Mouse (Mus musculus) small intestine, adult 2 months (tissue): ENCODE measurements around the gene Sema4b. TPM values are rescaled to one million over a fixed set of nuclear protein-coding genes. Genes with fewer than 3 reads are reported as not detected.

Source experiments
- H3K27ac ChIP-seq: fragments of 200-500 bp; 2 replicates; pipeline ENCODE4 v1.5.1; 2012; ENCODE audit warnings: low read depth, low read length, control low read depth, inconsistent platforms; ENCODE audit not compliant: insufficient read depth
- H3K27me3 ChIP-seq: fragments of 200-500 bp; 2 replicates; pipeline ENCODE4 v1.6.1; 2012; ENCODE audit warnings: mild to moderate bottlenecking, moderate library complexity, low read length, inconsistent platforms; ENCODE audit not compliant: control insufficient read depth, insufficient read depth
- H3K36me3 ChIP-seq: fragments of 200-500 bp; 2 replicates; pipeline ENCODE4 v1.6.1; 2012; ENCODE audit warnings: mild to moderate bottlenecking, low read length, control low read depth, inconsistent platforms; ENCODE audit not compliant: control insufficient read depth, insufficient read depth
- H3K4me1 ChIP-seq: fragments of 200-500 bp; 2 replicates; pipeline ENCODE4 v1.6.1; 2012; ENCODE audit warnings: low read length, inconsistent platforms, mixed read lengths; ENCODE audit not compliant: control insufficient read depth, insufficient read depth, insufficient read length
- H3K4me3 ChIP-seq: fragments of 200-500 bp; 2 replicates; pipeline ENCODE4 v1.5.1; 2012; ENCODE audit warnings: low read depth, mild to moderate bottlenecking, control low read depth, inconsistent platforms, low read length, moderate library complexity
- CTCF ChIP-seq: fragments of 200-500 bp; IDR thresholded peaks from 2 replicates; pipeline ENCODE4 v1.5.1; 2012; ENCODE audit warnings: low read depth, mild to moderate bottlenecking, control low read depth, inconsistent platforms, low read length, moderate library complexity, mixed read lengths; ENCODE audit not compliant: insufficient replicate concordance, insufficient read length; ENCODE audit errors: extremely low read depth
- POLR2A ChIP-seq: fragments of 200-500 bp; IDR thresholded peaks from 2 replicates; pipeline ENCODE4 v1.6.1; 2012; ENCODE audit warnings: low read depth, mild to moderate bottlenecking, control low read depth, inconsistent platforms, low read length, moderate library complexity
- WGBS: fragments of 180-500 bp; shearing (Covaris S2); methylation state at CpG from one replicate; pipeline ENCODE4 v1.1.7; 2018; 5-methylcytosine and 5-hydroxymethylcytosine counted together
- polyA plus RNA-seq: library from polyadenylated mRNA; depleted of rRNA; stranded (reverse); fragments of >200 nt; gene quantifications from 2 replicates; pipeline ENCODE4 v1.2.3, GENCODE M21; 2012

Sema4b gene
- polyA plus RNA-seq, 1 experiment: 84.4 TPM

DNA sequence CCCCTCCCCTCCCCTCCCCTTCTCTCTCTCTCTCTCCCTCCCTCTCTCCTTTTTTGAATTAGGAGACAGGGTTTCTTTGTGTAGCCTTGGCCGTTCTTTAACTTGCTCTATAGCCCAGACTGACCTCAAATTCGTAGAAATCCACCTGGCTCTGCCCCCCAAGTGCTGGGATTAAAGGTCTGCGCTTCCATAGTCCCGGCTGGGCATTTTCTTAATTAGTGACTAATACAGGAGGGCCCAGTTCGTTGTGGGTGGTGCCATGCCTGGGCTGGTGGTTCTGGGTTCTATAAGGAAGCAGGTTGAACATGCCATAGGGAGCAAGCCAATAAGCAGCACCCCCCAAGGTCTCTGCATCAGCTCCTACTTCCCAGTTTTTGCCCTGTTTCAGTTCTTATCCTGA lies 2.7 kb upstream of the Sema4b start:
- peak overlapping the region; percentile 10; the same call in 1 of the 2 replicates for H3K27ac ChIP-seq
- no peak for TF ChIP-seq POLR2A
- TF ChIP-seq CTCF: no peak
- 40% methylated on average over 5 of the region's 5 CpGs for WGBS

DNA sequence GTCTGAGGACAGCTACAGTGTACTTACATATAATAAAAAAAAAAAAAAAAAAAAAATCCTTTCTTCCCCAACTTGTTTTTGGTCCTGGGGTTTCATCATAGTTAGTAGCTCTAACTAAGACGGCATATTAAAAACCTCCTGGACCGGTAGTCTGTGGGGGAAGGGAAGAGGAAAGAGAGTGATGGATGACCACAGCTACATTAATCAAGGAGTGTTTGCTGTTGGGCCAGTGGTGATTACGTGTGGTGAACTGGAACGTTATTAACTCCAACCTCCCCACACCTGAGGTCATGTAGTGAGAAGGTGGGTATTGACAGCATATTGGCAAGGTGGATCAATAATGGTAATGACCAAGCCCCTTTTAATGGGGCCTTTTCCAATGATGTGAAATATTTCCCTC lies 2.1 kb upstream of the Sema4b start:
- peak overlapping the region; percentile 91 for H3K27ac ChIP-seq
- TF ChIP-seq CTCF (no peak), POLR2A (no peak)
- WGBS: 33% methylated on average over 4 of the region's 4 CpGs
- peaks cover 30% of the 10 kb centered on the region; the same call in 1 of the 2 replicates for H3K4me1 ChIP-seq
- H3K4me3 ChIP-seq: no peak overlapping the region
- no peaks in the 10 kb centered on the region for H3K27me3 ChIP-seq
- H3K36me3 ChIP-seq: no peaks in the 10 kb centered on the region

More for the DNA sequence above, 2.7 kb upstream of the Sema4b start:
- H3K4me1 ChIP-seq: peaks cover 26% of the 10 kb centered on the region; the same call in 1 of the 2 replicates
- no peak overlapping the region for H3K4me3 ChIP-seq
- no peaks in the 10 kb centered on the region for H3K36me3 ChIP-seq
- no peaks in the 10 kb centered on the region for H3K27me3 ChIP-seq

DNA sequence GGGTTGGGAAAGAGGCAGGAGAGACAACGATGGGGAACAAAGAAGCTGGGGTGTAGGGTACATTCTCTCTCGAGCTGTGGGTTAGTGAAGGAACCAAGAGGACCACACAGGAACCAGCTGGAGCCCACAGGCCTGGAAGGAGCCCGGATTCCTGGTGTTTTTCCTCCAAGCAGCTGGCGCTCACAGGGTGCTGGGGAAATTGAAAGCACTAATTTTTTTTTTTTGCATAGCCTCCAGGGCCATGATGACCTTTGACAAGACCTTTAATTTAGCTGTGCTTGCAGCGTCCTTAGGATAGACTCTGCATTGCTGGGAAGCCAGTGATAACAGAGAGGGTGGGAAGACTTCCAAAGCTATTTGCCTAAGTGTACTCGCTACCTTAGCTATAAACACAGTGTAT lies 1.7 kb upstream of the Sema4b start:
- Histone ChIP-seq H3K27ac (peak overlapping the region; percentile 91), H3K4me3 (no peak overlapping the region), H3K36me3 (no peaks in the 10 kb centered on the region), H3K4me1 (peaks cover 30% of the 10 kb centered on the region; the same call in 1 of the 2 replicates), H3K27me3 (no peaks in the 10 kb centered on the region)
- TF ChIP-seq CTCF (no peak), POLR2A (no peak)
- WGBS: 14% methylated on average over 6 of the region's 6 CpGs

DNA sequence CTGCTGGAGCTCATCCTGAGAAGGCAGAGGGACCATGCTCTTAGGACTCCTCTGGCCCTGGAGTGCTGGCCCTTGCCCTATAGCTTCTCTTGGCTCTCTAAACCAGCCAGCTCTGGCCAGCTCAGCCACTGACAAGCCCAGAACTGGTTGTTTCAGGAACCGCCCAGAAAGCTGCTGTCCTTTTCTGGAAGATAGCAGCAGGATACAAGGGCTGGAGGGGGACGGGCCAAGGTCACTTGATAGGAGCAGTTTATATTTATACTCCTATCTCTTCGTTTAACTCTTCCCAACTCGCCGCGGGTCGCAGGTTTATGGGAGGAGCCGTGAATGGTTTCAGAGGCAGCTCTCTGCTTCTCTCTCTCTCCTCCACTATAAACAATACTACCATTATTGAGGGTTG lies 620 bp upstream of the Sema4b start:
- peak overlapping the region; percentile 100 for H3K27ac ChIP-seq
- peaks cover 31% of the 10 kb centered on the region for H3K4me1 ChIP-seq
- TF ChIP-seq CTCF (no peak), POLR2A (peak; percentile 59)
- H3K36me3 ChIP-seq: peaks cover 2% of the 10 kb centered on the region; the same call in 1 of the 2 replicates
- no peaks in the 10 kb centered on the region for H3K27me3 ChIP-seq
- H3K4me3 ChIP-seq: peak overlapping the region; percentile 84
- WGBS: 10% methylated on average over 8 of the region's 8 CpGs

GRCm38 (mm10) chr7:80187501-80187900 lies 860 bp downstream of the Sema4b start:
- TF ChIP-seq CTCF (no peak), POLR2A (no peak)
- H3K36me3 ChIP-seq: peaks cover 2% of the 10 kb centered on the region; the same call in 1 of the 2 replicates
- WGBS: 24% methylated on average over 12 of the region's 12 CpGs
- H3K27me3 ChIP-seq: no peaks in the 10 kb centered on the region
- peak overlapping the region; percentile 84 for H3K4me3 ChIP-seq
- H3K27ac ChIP-seq: peak overlapping the region; percentile 100
- H3K4me1 ChIP-seq: peaks cover 35% of the 10 kb centered on the region

DNA sequence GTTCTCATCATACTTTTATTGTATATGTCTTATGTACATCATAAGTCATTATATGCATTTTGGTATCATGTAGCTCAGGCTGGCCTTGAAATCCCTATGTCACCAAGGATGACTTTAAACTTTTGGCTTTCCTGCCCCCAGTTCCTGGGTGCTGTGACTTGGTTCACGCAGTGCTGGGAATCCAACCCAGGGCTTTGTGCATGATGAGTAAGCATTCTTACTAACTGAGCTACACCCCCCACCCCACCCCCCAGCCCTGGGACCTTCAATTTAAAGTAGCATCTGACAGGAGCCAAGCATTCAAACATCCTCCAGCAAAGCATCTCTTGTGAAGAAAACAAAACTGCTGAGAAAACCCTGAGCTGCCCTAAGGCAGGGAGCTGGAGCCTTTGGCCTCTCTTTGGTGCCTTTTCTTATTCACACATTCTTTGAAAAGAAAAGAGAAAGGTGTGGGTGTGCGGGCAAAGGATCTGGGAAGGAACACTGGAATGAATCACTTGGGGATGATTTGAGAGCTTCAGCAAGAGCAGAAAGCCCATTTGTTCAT lies 2.0 kb downstream of the Sema4b start:
- H3K27ac ChIP-seq: peak overlapping the region; percentile 70
- 73% methylated on average over 2 of the region's 2 CpGs for WGBS

GRCm38 (mm10) chr7:80189147-80189933 lies 2.7 kb downstream of the Sema4b start:
- Histone ChIP-seq H3K27ac (peak overlapping the region; percentile 70), H3K27me3 (no peaks in the 10 kb centered on the region), H3K36me3 (peaks cover 5% of the 10 kb centered on the region), H3K4me1 (peaks cover 40% of the 10 kb centered on the region), H3K4me3 (peak overlapping the region; percentile 42)
- TF ChIP-seq CTCF (no peak), POLR2A (no peak)
- 30% methylated on average over 11 of the region's 11 CpGs for WGBS

More for the DNA sequence above, 2.0 kb downstream of the Sema4b start:
- Histone ChIP-seq H3K4me1 (peaks cover 39% of the 10 kb centered on the region), H3K27me3 (no peaks in the 10 kb centered on the region), H3K36me3 (peaks cover 2% of the 10 kb centered on the region; the same call in 1 of the 2 replicates), H3K4me3 (peak overlapping the region; percentile 42)
- TF ChIP-seq POLR2A (no peak), CTCF (no peak)
